Mouse (Mus musculus): ENCODE results near the gene Olfr951.

Olfr951 gene

GRCm38 (mm10) chr9:39387110-39387509 is at the start of gene Olfr951:
Gene Olfr951, plus strand, starts transcription at chr9:39387410.
- no peak for DNase-seq

GRCm38 (mm10) chr9:39427048-39427447 is 39.8 kb downstream of the Olfr951 start, which contains the start of gene Olfr952:
Gene Olfr952, minus strand, starts transcription at chr9:39427148.
- no peak for DNase-seq
